ENCODE assay signal across 9 mouse cellular contexts in the genomic region with DNA sequence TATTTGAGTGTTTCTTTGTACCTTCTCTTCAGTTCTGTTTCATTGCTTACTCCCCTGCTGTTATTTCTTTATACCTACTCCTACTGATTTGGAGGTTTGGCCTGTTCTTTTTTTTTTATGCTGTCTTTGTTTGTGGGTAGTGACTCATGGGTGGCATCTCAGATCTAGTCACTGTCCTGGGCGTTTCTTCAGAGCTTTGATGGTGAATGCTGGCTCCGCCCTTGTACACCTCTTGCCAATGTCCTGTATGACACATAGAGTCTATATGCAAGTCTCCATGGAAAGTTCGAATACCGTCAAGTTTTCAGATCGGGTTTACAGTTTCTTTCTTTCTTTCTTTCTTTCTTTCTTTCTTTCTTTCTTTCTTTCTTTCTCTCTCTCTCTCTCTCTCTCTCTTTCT.
"Had no signal": no experiment of that assay in that cellular context is flagged by ENCODE, and none has a peak within 500 bp of the region (broad histone marks: within the 10 kb centered on the region; RNA-seq: fewer than 3 reads in every experiment).

No protein-coding gene starts in this region.

- DNase-seq: kidney, postnatal 36 days; layer of hippocampus, adult 9-11 months; layer of hippocampus, postnatal 36 days; lung, embryonic 14.5 days; lung, postnatal 10 days; lung, postnatal 4 days; midbrain, embryonic 14.5 days; thymus, adult 2 months; thymus, postnatal 25 days had no signal
